Mouse (Mus musculus) limb, embryonic 11.5 days (tissue): Measurements from ENCODE around the gene Taf12. TPM values are rescaled to one million over a fixed set of nuclear protein-coding genes. Genes with fewer than 3 reads are reported as not detected.

ENCODE experiments used
- ATAC-seq: fragments of 200-750 bp; cut with Nextera tagmentation; 2 replicates; pipeline ENCODE4 v1.8.0; 2017; ENCODE audit warnings: low read depth; ENCODE audit not compliant: insufficient number of reproducible peaks, low FRiP score, low TSS enrichment
- DNase-seq: peaks from one replicate; pipeline ENCODE4 v3.0.0-alpha.2; 2015; ENCODE audit warnings: low spot score
- H3K27ac ChIP-seq: fragments of 300-500 bp; sonication (generic); replicated peaks from 2 replicates; pipeline ENCODE4 v1.5.1; 2014; ENCODE audit warnings: low read depth, mild to moderate bottlenecking, low read length
- H3K27me3 ChIP-seq: fragments of 300-500 bp; sonication (generic); 2 replicates; pipeline ENCODE4 v1.6.1; 2014; ENCODE audit warnings: mild to moderate bottlenecking, low read length, mixed read lengths; ENCODE audit not compliant: control insufficient read depth, insufficient read depth
- H3K36me3 ChIP-seq: fragments of 300-500 bp; sonication (generic); 2 replicates; pipeline ENCODE4 v1.6.1; 2014; ENCODE audit warnings: mild to moderate bottlenecking, low read length, moderate library complexity, mixed read lengths; ENCODE audit not compliant: control insufficient read depth, insufficient read depth
- H3K4me1 ChIP-seq: fragments of 300-500 bp; sonication (generic); 2 replicates; pipeline ENCODE4 v1.6.1; 2014; ENCODE audit warnings: low read length, mixed read lengths; ENCODE audit not compliant: control insufficient read depth, insufficient read depth
- H3K4me2 ChIP-seq: fragments of 300-500 bp; sonication (generic); 2 replicates; pipeline ENCODE4 v1.6.1; 2014; ENCODE audit warnings: low read depth, mild to moderate bottlenecking, moderate library complexity; ENCODE audit not compliant: severe bottlenecking
- H3K4me3 ChIP-seq: fragments of 300-500 bp; sonication (generic); 2 replicates; pipeline ENCODE4 v1.5.1; 2014; ENCODE audit warnings: low read depth, low read length
- H3K9ac ChIP-seq: fragments of 300-500 bp; sonication (generic); 2 replicates; pipeline ENCODE4 v1.6.1; 2014; ENCODE audit warnings: mild to moderate bottlenecking, low read length
- H3K9me3 ChIP-seq: fragments of 300-500 bp; sonication (generic); 2 replicates; pipeline ENCODE4 v1.6.1; 2016; ENCODE audit warnings: low read length; ENCODE audit not compliant: control insufficient read depth
- WGBS: fragments of 180-500 bp; shearing (Covaris S2); extraction: QIAGEN DNeasy Blood & Tissue Kit; methylation state at CpG from one replicate; pipeline ENCODE4 v1.1.7; 2014; 5-methylcytosine and 5-hydroxymethylcytosine counted together
- polyA plus RNA-seq: library from polyadenylated mRNA; unstranded; fragments of >200 nt; fragmentation: Nextera tagmentation; extraction: Ambion mirVana; gene quantifications from 2 replicates; pipeline ENCODE4 v1.2.1, GENCODE M21; 2014

Taf12 gene
- polyA plus RNA-seq, 1 experiment from 2014 or later, result 64.4 TPM

- Histone ChIP-seq H3K27me3 (no peaks in the 10 kb centered on the region), H3K4me3 (no peak overlapping the region), H3K4me2 (no peak overlapping the region), H3K9ac (no peak overlapping the region), H3K4me1 (no peaks in the 10 kb centered on the region), H3K27ac (no peak overlapping the region), H3K36me3 (peaks cover 14% of the 10 kb centered on the region; the same call in 1 of the 2 replicates), H3K9me3 (no peaks in the 10 kb centered on the region)
- DNase-seq (no peak), ATAC-seq (no peak)
- 92% methylated on average over 9 of the region's 9 CpGs for WGBS
Observed at GRCm38 (mm10) chr4:132251596-132251995, 22.6 kb upstream of the Taf12 start.

- WGBS, result 92% methylated on average over 8 of the region's 8 CpGs
- Histone ChIP-seq H3K4me3 (no peak overlapping the region), H3K9me3 (no peaks in the 10 kb centered on the region), H3K36me3 (peaks cover 14% of the 10 kb centered on the region), H3K27me3 (no peaks in the 10 kb centered on the region), H3K4me2 (no peak overlapping the region), H3K27ac (no peak overlapping the region), H3K4me1 (no peaks in the 10 kb centered on the region), H3K9ac (no peak overlapping the region)
- DNase-seq, result no peak
- ATAC-seq, result no peak
Observed at GRCm38 (mm10) chr4:132253128-132253527, 21.0 kb upstream of the Taf12 start.

GRCm38 (mm10) chr4:132253622-132254021 lies 20.6 kb upstream of the Taf12 start:
- 91% methylated on average over 2 of the region's 2 CpGs for whole genome bisulfite sequencing
- ATAC-seq (no peak), DNase-seq (no peak)
- H3K4me1 ChIP-seq, result no peaks in the 10 kb centered on the region
- H3K9ac ChIP-seq, result no peak overlapping the region
- no peak overlapping the region for H3K4me2 ChIP-seq
- H3K27ac ChIP-seq, result no peak overlapping the region
- no peaks in the 10 kb centered on the region for H3K27me3 ChIP-seq
- no peak overlapping the region for H3K4me3 ChIP-seq
- no peaks in the 10 kb centered on the region for H3K9me3 ChIP-seq
- peaks cover 13% of the 10 kb centered on the region for H3K36me3 ChIP-seq

- no peak overlapping the region for H3K4me3 ChIP-seq
- H3K4me1 ChIP-seq, result peaks cover 3% of the 10 kb centered on the region; the same call in 1 of the 2 replicates
- H3K9ac ChIP-seq, result no peak overlapping the region
- H3K27ac ChIP-seq, result no peak overlapping the region
- DNase-seq (no peak), ATAC-seq (no peak)
- peaks cover 12% of the 10 kb centered on the region for H3K36me3 ChIP-seq
- no peaks in the 10 kb centered on the region for H3K9me3 ChIP-seq
- H3K4me2 ChIP-seq, result no peak overlapping the region
- 78% methylated on average over 3 of the region's 3 CpGs for WGBS
- H3K27me3 ChIP-seq, result no peaks in the 10 kb centered on the region
Observed at GRCm38 (mm10) chr4:132254986-132255385, 19.2 kb upstream of the Taf12 start.

GRCm38 (mm10) chr4:132256384-132256783 lies 17.8 kb upstream of the Taf12 start:
- ATAC-seq, result no peak
- Histone ChIP-seq H3K4me1 (peaks cover 4% of the 10 kb centered on the region; the same call in 1 of the 2 replicates), H3K4me3 (no peak overlapping the region), H3K9me3 (no peaks in the 10 kb centered on the region), H3K4me2 (no peak overlapping the region), H3K27me3 (no peaks in the 10 kb centered on the region), H3K36me3 (peaks cover 4% of the 10 kb centered on the region), H3K27ac (no peak overlapping the region), H3K9ac (no peak overlapping the region)
- 96% methylated on average over 3 of the region's 3 CpGs for WGBS
- DNase-seq, result no peak

- no peak overlapping the region for H3K9ac ChIP-seq
- no peaks in the 10 kb centered on the region for H3K27me3 ChIP-seq
- no peaks in the 10 kb centered on the region; the same call in 1 of the 2 replicates for H3K36me3 ChIP-seq
- H3K4me1 ChIP-seq, result peaks cover 4% of the 10 kb centered on the region; the same call in 1 of the 2 replicates
- H3K27ac ChIP-seq, result no peak overlapping the region
- DNase-seq (no peak), ATAC-seq (no peak)
- no peak overlapping the region for H3K4me2 ChIP-seq
- H3K4me3 ChIP-seq, result no peak overlapping the region
- H3K9me3 ChIP-seq, result no peaks in the 10 kb centered on the region
- WGBS, result 87% methylated on average over 4 of the region's 4 CpGs
Observed at GRCm38 (mm10) chr4:132259248-132259647, 14.9 kb upstream of the Taf12 start.

- peak overlapping the region; percentile 95 for H3K27ac ChIP-seq
- peak overlapping the region; percentile 84 for H3K4me3 ChIP-seq
- DNase-seq, result peak; percentile 66
- peak overlapping the region; percentile 92 for H3K4me2 ChIP-seq
- no peaks in the 10 kb centered on the region; the same call in 1 of the 2 replicates for H3K36me3 ChIP-seq
- 4% methylated on average over 30 of the region's 64 CpGs for WGBS
- peak; percentile 60 for ATAC-seq
- H3K9me3 ChIP-seq, result no peaks in the 10 kb centered on the region
- H3K9ac ChIP-seq, result peak overlapping the region; percentile 93
- H3K27me3 ChIP-seq, result no peaks in the 10 kb centered on the region
- peaks cover 4% of the 10 kb centered on the region; the same call in 1 of the 2 replicates for H3K4me1 ChIP-seq
Observed at GRCm38 (mm10) chr4:132260404-132261379, 13.5 kb upstream of the Taf12 start.

- H3K4me3 ChIP-seq, result peak within 1 kb of the TSS; percentile 84
- H3K9me3 ChIP-seq, result no peaks in the 10 kb centered on the region
- peak; percentile 77 for ATAC-seq
- peak within 1 kb of the TSS; percentile 93 for H3K9ac ChIP-seq
- no peaks in the 10 kb centered on the region for H3K27me3 ChIP-seq
- peak within 1 kb of the TSS; percentile 95 for H3K27ac ChIP-seq
- H3K4me2 ChIP-seq, result peak within 1 kb of the TSS; percentile 92
- H3K4me1 ChIP-seq, result peaks cover 4% of the 10 kb centered on the region; the same call in 1 of the 2 replicates
- H3K36me3 ChIP-seq, result no peaks in the 10 kb centered on the region; the same call in 1 of the 2 replicates
- DNase-seq, result peak; percentile 80
- WGBS, result 19% methylated on average over 38 of the region's 49 CpGs
Observed at GRCm38 (mm10) chr4:132261514-132262357, 12.4 kb upstream of the Taf12 start, which contains the start of gene Gmeb1. Gmeb1 (minus strand) TSS chr4:132261602.
